Mouse (Mus musculus): Measurements from ENCODE around the gene Gm11444. TPM values are rescaled to one million over a fixed set of nuclear protein-coding genes. Genes with fewer than 3 reads are reported as not detected.

Gm11444 gene
- polyA plus RNA-seq, 1 experiment from 2014 or later, result not detected

- 0 out of 2 replicates have a peak, but pooled peaks cover 5% of the 10 kb centered on the region for H3K27me3 ChIP-seq (ENCODE audit: control insufficient read depth, insufficient read depth, low read length)
- peaks cover 14% of the 10 kb centered on the region for H3K4me1 ChIP-seq (ENCODE audit: control insufficient read depth, insufficient read depth, low read length)
- no peak for DNase-seq (ENCODE audit: low spot score)
Measured at GRCm38 (mm10) chr11:85846509-85846908, 3.6 kb downstream of the Gm11444 start.

GRCm38 (mm10) chr11:85845921-85846320 lies 4.2 kb downstream of the Gm11444 start:
- DNase-seq (ENCODE audit: low spot score), result no peak

More at GRCm38 (mm10) chr11:85846509-85846908, 3.6 kb downstream of the Gm11444 start:
- WGBS, result 61% methylated on average over 4 of the region's 4 CpGs
- no peak overlapping the region for H3K9ac ChIP-seq (ENCODE audit: low read length)
- H3K4me3 ChIP-seq (ENCODE audit: low read depth, low read length), result no peak overlapping the region
- no peak for ATAC-seq (ENCODE audit: insufficient number of reproducible peaks, low FRiP score, low TSS enrichment, low read depth)
- no peak overlapping the region for H3K27ac ChIP-seq (replicated peaks; ENCODE audit: low read depth, low read length)
- H3K36me3 ChIP-seq (ENCODE audit: control insufficient read depth, insufficient read depth, low read length), result no peaks in the 10 kb centered on the region
- no peaks in the 10 kb centered on the region for H3K9me3 ChIP-seq (ENCODE audit: control insufficient read depth, low read length)
- no peak overlapping the region for H3K4me2 ChIP-seq (ENCODE audit: low read depth, severe bottlenecking)

GRCm38 (mm10) chr11:85844971-85845370 lies 5.2 kb downstream of the Gm11444 start:
- no peak overlapping the region; the same call in 1 of the 2 replicates for H3K4me3 ChIP-seq (ENCODE audit: low read depth, low read length)
- no peak overlapping the region for H3K9ac ChIP-seq (ENCODE audit: low read length)
- peak overlapping the region; percentile 74; the same call in 1 of the 2 replicates for H3K4me2 ChIP-seq (ENCODE audit: low read depth, severe bottlenecking)
- no peak overlapping the region for H3K27ac ChIP-seq (replicated peaks; ENCODE audit: low read depth, low read length)
- ATAC-seq (ENCODE audit: insufficient number of reproducible peaks, low FRiP score, low TSS enrichment, low read depth), result no peak
- 27% methylated on average over 5 of the region's 5 CpGs for WGBS
- H3K27me3 ChIP-seq (ENCODE audit: control insufficient read depth, insufficient read depth, low read length), result peaks cover 20% of the 10 kb centered on the region
- H3K9me3 ChIP-seq (ENCODE audit: control insufficient read depth, low read length), result no peaks in the 10 kb centered on the region
- DNase-seq (ENCODE audit: low spot score), result no peak
- peaks cover 20% of the 10 kb centered on the region for H3K4me1 ChIP-seq (ENCODE audit: control insufficient read depth, insufficient read depth, low read length)
- no peaks in the 10 kb centered on the region for H3K36me3 ChIP-seq (ENCODE audit: control insufficient read depth, insufficient read depth, low read length)

More at GRCm38 (mm10) chr11:85845921-85846320, 4.2 kb downstream of the Gm11444 start:
- Histone ChIP-seq H3K4me2 (ENCODE audit: low read depth, severe bottlenecking) (no peak overlapping the region), H3K9ac (ENCODE audit: low read length) (no peak overlapping the region), H3K4me1 (ENCODE audit: control insufficient read depth, insufficient read depth, low read length) (peaks cover 14% of the 10 kb centered on the region), H3K9me3 (ENCODE audit: control insufficient read depth, low read length) (no peaks in the 10 kb centered on the region), H3K27ac (replicated peaks; ENCODE audit: low read depth, low read length) (no peak overlapping the region), H3K36me3 (ENCODE audit: control insufficient read depth, insufficient read depth, low read length) (no peaks in the 10 kb centered on the region), H3K27me3 (ENCODE audit: control insufficient read depth, insufficient read depth, low read length) (peaks cover 10% of the 10 kb centered on the region), H3K4me3 (ENCODE audit: low read depth, low read length) (no peak overlapping the region)
- 41% methylated on average over 5 of the region's 5 CpGs for WGBS
- ATAC-seq (ENCODE audit: insufficient number of reproducible peaks, low FRiP score, low TSS enrichment, low read depth), result no peak

GRCm38 (mm10) chr11:85844144-85844965 lies 5.8 kb downstream of the Gm11444 start:
- H3K4me3 ChIP-seq (ENCODE audit: low read depth, low read length), result peak overlapping the region; percentile 50
- H3K9ac ChIP-seq (ENCODE audit: low read length), result peak overlapping the region; percentile 60
- peaks cover 21% of the 10 kb centered on the region for H3K4me1 ChIP-seq (ENCODE audit: control insufficient read depth, insufficient read depth, low read length)
- peak overlapping the region; percentile 68; the same call in 1 of the 2 replicates for H3K27ac ChIP-seq (replicated peaks; ENCODE audit: low read depth, low read length)
- H3K36me3 ChIP-seq (ENCODE audit: control insufficient read depth, insufficient read depth, low read length), result no peaks in the 10 kb centered on the region
- peak; percentile 99 for DNase-seq (ENCODE audit: low spot score)
- peaks cover 26% of the 10 kb centered on the region for H3K27me3 ChIP-seq (ENCODE audit: control insufficient read depth, insufficient read depth, low read length)
- peak; percentile 58 for ATAC-seq (ENCODE audit: insufficient number of reproducible peaks, low FRiP score, low TSS enrichment, low read depth)
- WGBS, result under 1% methylated on average over 54 of the region's 54 CpGs
- no peaks in the 10 kb centered on the region for H3K9me3 ChIP-seq (ENCODE audit: control insufficient read depth, low read length)
- peak overlapping the region; percentile 74 for H3K4me2 ChIP-seq (ENCODE audit: low read depth, severe bottlenecking)

GRCm38 (mm10) chr11:85843347-85843692 lies 6.8 kb downstream of the Gm11444 start:
- ATAC-seq (ENCODE audit: insufficient number of reproducible peaks, low FRiP score, low TSS enrichment, low read depth) (peak; percentile 32; the same call in 1 of the 2 replicates), DNase-seq (ENCODE audit: low spot score) (peak; percentile 93)
- peak overlapping the region; percentile 74 for H3K4me2 ChIP-seq (ENCODE audit: low read depth, severe bottlenecking)
- no peaks in the 10 kb centered on the region for H3K9me3 ChIP-seq (ENCODE audit: control insufficient read depth, low read length)
- no peaks in the 10 kb centered on the region for H3K36me3 ChIP-seq (ENCODE audit: control insufficient read depth, insufficient read depth, low read length)
- H3K9ac ChIP-seq (ENCODE audit: low read length), result peak overlapping the region; percentile 60
- H3K27ac ChIP-seq (replicated peaks; ENCODE audit: low read depth, low read length), result peak overlapping the region; percentile 68
- 0% methylated on average over 18 of the region's 18 CpGs for WGBS
- peaks cover 21% of the 10 kb centered on the region for H3K4me1 ChIP-seq (ENCODE audit: control insufficient read depth, insufficient read depth, low read length)
- peaks cover 34% of the 10 kb centered on the region for H3K27me3 ChIP-seq (ENCODE audit: control insufficient read depth, insufficient read depth, low read length)
- H3K4me3 ChIP-seq (ENCODE audit: low read depth, low read length), result peak overlapping the region; percentile 50

GRCm38 (mm10) chr11:85842596-85843346 lies 7.4 kb downstream of the Gm11444 start:
- Histone ChIP-seq H3K4me1 (ENCODE audit: control insufficient read depth, insufficient read depth, low read length) (peaks cover 26% of the 10 kb centered on the region), H3K27ac (replicated peaks; ENCODE audit: low read depth, low read length) (peak overlapping the region; percentile 5; the same call in 1 of the 2 replicates), H3K36me3 (ENCODE audit: control insufficient read depth, insufficient read depth, low read length) (no peaks in the 10 kb centered on the region), H3K27me3 (ENCODE audit: control insufficient read depth, insufficient read depth, low read length) (peaks cover 39% of the 10 kb centered on the region), H3K4me2 (ENCODE audit: low read depth, severe bottlenecking) (peak overlapping the region; percentile 74), H3K4me3 (ENCODE audit: low read depth, low read length) (no peak overlapping the region; the same call in 1 of the 2 replicates), H3K9ac (ENCODE audit: low read length) (no peak overlapping the region), H3K9me3 (ENCODE audit: control insufficient read depth, low read length) (no peaks in the 10 kb centered on the region; the same call in 1 of the 2 replicates)
- DNase-seq (ENCODE audit: low spot score) (peak; percentile 63), ATAC-seq (ENCODE audit: insufficient number of reproducible peaks, low FRiP score, low TSS enrichment, low read depth) (no peak)
- 6% methylated on average over 24 of the region's 24 CpGs for WGBS

- Histone ChIP-seq H3K27me3 (ENCODE audit: control insufficient read depth, insufficient read depth, low read length) (peaks cover 42% of the 10 kb centered on the region), H3K27ac (replicated peaks; ENCODE audit: low read depth, low read length) (peak overlapping the region; percentile 73; the same call in 1 of the 2 replicates), H3K4me1 (ENCODE audit: control insufficient read depth, insufficient read depth, low read length) (peaks cover 31% of the 10 kb centered on the region), H3K4me2 (ENCODE audit: low read depth, severe bottlenecking) (peak overlapping the region; percentile 74), H3K36me3 (ENCODE audit: control insufficient read depth, insufficient read depth, low read length) (no peaks in the 10 kb centered on the region), H3K9me3 (ENCODE audit: control insufficient read depth, low read length) (no peaks in the 10 kb centered on the region; the same call in 1 of the 2 replicates), H3K9ac (ENCODE audit: low read length) (peak overlapping the region; percentile 57), H3K4me3 (ENCODE audit: low read depth, low read length) (peak overlapping the region; percentile 23; the same call in 1 of the 2 replicates)
- ATAC-seq (ENCODE audit: insufficient number of reproducible peaks, low FRiP score, low TSS enrichment, low read depth) (peak; percentile 24; the same call in 1 of the 2 replicates), DNase-seq (ENCODE audit: low spot score) (peak; percentile 90)
- 1% methylated on average over 30 of the region's 32 CpGs for WGBS
Measured at GRCm38 (mm10) chr11:85841980-85842379, 8.2 kb downstream of the Gm11444 start.

- H3K4me1 ChIP-seq (ENCODE audit: control insufficient read depth, insufficient read depth, low read length), result peaks cover 31% of the 10 kb centered on the region
- H3K27ac ChIP-seq (replicated peaks; ENCODE audit: low read depth, low read length), result peak overlapping the region; percentile 73
- peak overlapping the region; percentile 90 for H3K4me2 ChIP-seq (ENCODE audit: low read depth, severe bottlenecking)
- H3K4me3 ChIP-seq (ENCODE audit: low read depth, low read length), result peak overlapping the region; percentile 31
- no peaks in the 10 kb centered on the region; the same call in 1 of the 2 replicates for H3K9me3 ChIP-seq (ENCODE audit: control insufficient read depth, low read length)
- peak; percentile 61 for DNase-seq (ENCODE audit: low spot score)
- peak overlapping the region; percentile 70 for H3K9ac ChIP-seq (ENCODE audit: low read length)
- H3K36me3 ChIP-seq (ENCODE audit: control insufficient read depth, insufficient read depth, low read length), result no peaks in the 10 kb centered on the region
- no peak for ATAC-seq (ENCODE audit: insufficient number of reproducible peaks, low FRiP score, low TSS enrichment, low read depth)
- H3K27me3 ChIP-seq (ENCODE audit: control insufficient read depth, insufficient read depth, low read length), result peaks cover 48% of the 10 kb centered on the region
- WGBS, result 10% methylated on average over 8 of the region's 8 CpGs
Measured at GRCm38 (mm10) chr11:85841211-85841681, 8.9 kb downstream of the Gm11444 start.
